Mouse (Mus musculus): Measurements from ENCODE around the gene Plch2.

- TF ChIP-seq CTCF (IDR thresholded peaks at IDR 0.05; ENCODE audit: borderline replicate concordance, insufficient read depth, low read length) = no peak
- TF ChIP-seq POLR2A (IDR thresholded peaks at IDR 0.05; ENCODE audit: low read depth, low read length) = no peak
Observed at GRCm38 (mm10) chr4:154960021-154960689, 96.4 kb downstream of the Plch2 start.

Measured in embryonic fibroblast, embryonic 13.5 days (primary cell).